Mouse (Mus musculus) neural tube, embryonic 11.5 days (tissue): ENCODE data around the gene Odc1. TPM values are rescaled to one million over a fixed set of nuclear protein-coding genes. Genes with fewer than 3 reads are reported as not detected.
A peak's percentile ranks its signal among the peaks of the same experiment; 100 is the strongest.

Experiments
- ATAC-seq: fragments of 200-750 bp; cut with Nextera tagmentation; 2 replicates; pipeline ENCODE4 v1.8.0; 2017; ENCODE audit warnings: moderate number of reproducible peaks, mild to moderate bottlenecking, moderate TSS enrichment, moderate library complexity; ENCODE audit not compliant: insufficient read depth, low FRiP score, low TSS enrichment
- DNase-seq: peaks from one replicate; pipeline ENCODE4 v3.0.0-alpha.2; 2015; ENCODE audit warnings: low spot score
- H3K27ac ChIP-seq: fragments of 300-500 bp; sonication (generic); 2 replicates; pipeline ENCODE4 v1.5.1; 2014; ENCODE audit warnings: low read depth, mild to moderate bottlenecking, low read length
- H3K27me3 ChIP-seq: fragments of 300-500 bp; sonication (generic); 2 replicates; pipeline ENCODE4 v1.6.1; 2014; ENCODE audit warnings: mild to moderate bottlenecking, low read length, mixed read lengths; ENCODE audit not compliant: control insufficient read depth, insufficient read depth
- H3K36me3 ChIP-seq: fragments of 300-500 bp; sonication (generic); 2 replicates; pipeline ENCODE4 v1.6.1; 2014; ENCODE audit warnings: mild to moderate bottlenecking, low read length, moderate library complexity, mixed read lengths; ENCODE audit not compliant: control insufficient read depth, insufficient read depth
- H3K4me1 ChIP-seq: fragments of 300-500 bp; sonication (generic); 2 replicates; pipeline ENCODE4 v1.6.1; 2014; ENCODE audit warnings: low read length, mixed read lengths; ENCODE audit not compliant: control insufficient read depth, insufficient read depth
- H3K4me2 ChIP-seq: fragments of 300-500 bp; sonication (generic); 2 replicates; pipeline ENCODE4 v1.6.1; 2014; ENCODE audit warnings: low read depth, mild to moderate bottlenecking, moderate library complexity
- H3K4me3 ChIP-seq: fragments of 300-500 bp; sonication (generic); 2 replicates; pipeline ENCODE4 v1.5.1; 2014; ENCODE audit warnings: low read depth, low read length
- H3K9ac ChIP-seq: fragments of 300-500 bp; sonication (generic); 2 replicates; pipeline ENCODE4 v1.6.1; 2014; ENCODE audit warnings: mild to moderate bottlenecking, low read length
- H3K9me3 ChIP-seq: fragments of 300-500 bp; sonication (generic); 2 replicates; pipeline ENCODE4 v1.6.1; 2016; ENCODE audit warnings: low read length; ENCODE audit not compliant: control insufficient read depth
- WGBS: fragments of 180-500 bp; shearing (Covaris S2); extraction: QIAGEN DNeasy Blood & Tissue Kit; methylation state at CpG from one replicate; pipeline ENCODE4 v1.1.7; 2014; 5-methylcytosine and 5-hydroxymethylcytosine counted together
- polyA plus RNA-seq: library from polyadenylated mRNA; unstranded; fragments of >200 nt; fragmentation: Nextera tagmentation; extraction: Ambion mirVana; gene quantifications from 2 replicates; pipeline ENCODE4 v1.2.1, GENCODE M21; 2014

The Odc1 gene
- 277 and 282 TPM in 2 replicates for polyA plus RNA-seq

DNA sequence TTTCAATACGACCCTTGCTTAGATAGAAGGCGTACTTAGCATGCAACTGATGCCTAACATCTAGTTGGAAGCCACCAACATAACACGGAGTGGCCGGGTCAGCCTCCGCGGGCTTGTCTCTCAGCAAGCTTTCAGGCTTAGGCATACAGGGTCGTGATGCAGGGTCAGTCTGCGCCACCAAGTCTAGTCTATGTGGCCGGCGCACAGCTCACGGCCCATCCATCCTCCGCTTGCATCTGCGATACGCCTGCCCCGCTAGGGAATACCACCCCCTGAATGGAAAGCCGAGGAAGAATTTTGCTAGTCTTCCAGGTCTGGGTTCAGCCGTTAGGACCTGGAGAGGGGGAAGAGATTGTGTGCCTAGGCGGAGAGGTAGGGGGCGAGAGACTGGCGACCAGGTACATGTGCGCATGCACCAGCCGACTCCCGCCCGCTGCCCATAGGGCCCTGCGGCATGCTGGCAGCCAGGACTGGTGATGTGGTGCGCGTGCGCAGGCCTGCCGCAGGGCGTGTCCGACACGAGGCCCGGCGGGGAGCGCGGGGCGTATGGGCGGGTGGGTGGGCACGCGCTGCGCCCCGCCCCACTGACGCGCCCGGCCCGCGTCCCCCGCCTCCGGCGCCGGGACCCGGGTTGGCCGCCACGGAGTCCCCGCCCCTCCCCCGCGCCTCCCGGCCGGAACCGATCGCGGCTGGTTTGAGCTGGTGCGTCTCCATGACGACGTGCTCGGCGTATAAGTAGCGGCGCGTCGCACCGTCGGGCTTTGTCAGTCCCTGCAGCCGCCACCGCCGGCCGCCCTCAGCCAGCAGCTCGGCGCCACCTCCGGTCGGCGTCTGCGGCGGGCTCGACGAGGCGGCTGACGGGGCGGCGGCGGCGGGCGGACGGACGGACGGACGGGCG lies at the start of gene Odc1:
Gene Odc1 (plus strand): TSS at position 586 of the 898 bp plus-strand sequence.
- WGBS = under 1% methylated on average over 96 of the region's 98 CpGs
- Histone ChIP-seq H3K27me3 (no peaks in the 10 kb centered on the region), H3K4me2 (peak within 1 kb of the TSS; percentile 70), H3K4me1 (peaks cover 10% of the 10 kb centered on the region), H3K27ac (peak within 1 kb of the TSS; percentile 92), H3K9ac (peak within 1 kb of the TSS; percentile 96), H3K9me3 (peaks cover 3% of the 10 kb centered on the region; the same call in 1 of the 2 replicates), H3K4me3 (peak within 1 kb of the TSS; percentile 82), H3K36me3 (peaks cover 4% of the 10 kb centered on the region)
- ATAC-seq (peak; percentile 97), DNase-seq (peak; percentile 98)

DNA sequence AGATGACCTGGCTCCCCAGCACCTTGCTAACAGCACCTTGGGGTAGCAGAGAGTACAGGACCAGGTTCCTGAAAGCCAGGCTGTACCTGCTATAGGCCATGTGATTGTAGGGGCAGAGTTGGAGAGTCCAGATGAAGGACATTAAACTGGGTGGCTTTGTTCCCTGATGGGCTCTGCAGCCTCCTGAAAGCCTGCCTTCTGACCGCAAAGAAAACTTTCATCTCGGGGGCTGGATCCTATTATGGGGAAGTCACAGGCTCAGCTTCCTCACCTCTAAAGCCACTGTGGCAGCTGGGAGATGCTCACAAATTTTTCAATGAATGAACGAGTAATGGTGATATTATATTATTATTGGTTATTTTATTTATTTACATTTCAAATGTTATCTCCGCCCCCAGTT lies 49.8 kb upstream of the Odc1 start:
- Histone ChIP-seq H3K27ac (no peak overlapping the region), H3K27me3 (no peaks in the 10 kb centered on the region), H3K9ac (no peak overlapping the region), H3K36me3 (no peaks in the 10 kb centered on the region), H3K4me1 (no peaks in the 10 kb centered on the region), H3K9me3 (no peaks in the 10 kb centered on the region), H3K4me3 (no peak overlapping the region), H3K4me2 (no peak overlapping the region)
- ATAC-seq (no peak), DNase-seq (no peak)
- WGBS = 62% methylated on average over 4 of the region's 4 CpGs

DNA sequence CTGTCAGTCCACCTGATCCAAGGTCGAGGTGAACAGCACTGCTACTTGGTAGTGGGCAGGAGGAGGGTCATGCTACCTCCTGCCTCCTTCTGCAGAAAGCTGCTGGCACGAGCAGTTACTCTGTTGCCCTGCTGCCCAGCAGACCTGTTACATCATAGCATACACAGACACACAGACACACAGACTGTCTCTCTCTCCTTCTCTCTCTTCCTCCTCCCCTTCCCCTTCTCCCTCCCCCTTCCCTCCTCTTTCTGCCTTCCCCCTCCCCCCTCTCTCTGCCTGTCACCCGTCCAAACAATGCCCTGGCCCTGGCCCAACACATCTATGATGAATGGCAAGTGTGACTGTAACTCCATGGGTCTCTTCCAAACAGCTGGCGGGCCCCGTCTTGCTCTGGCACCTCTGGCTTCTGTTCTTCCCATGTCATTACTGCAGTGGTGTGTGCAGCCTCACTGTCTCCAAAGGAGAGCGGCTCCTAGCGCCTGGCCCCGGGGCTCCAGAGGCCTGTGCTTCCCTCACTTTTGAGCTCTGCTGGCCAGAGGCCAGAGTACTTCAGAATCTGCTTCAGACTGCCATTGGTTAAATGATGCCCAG lies 48.6 kb upstream of the Odc1 start:
- Histone ChIP-seq H3K9ac (no peak overlapping the region), H3K27ac (no peak overlapping the region), H3K36me3 (no peaks in the 10 kb centered on the region), H3K4me3 (no peak overlapping the region), H3K9me3 (no peaks in the 10 kb centered on the region), H3K4me1 (no peaks in the 10 kb centered on the region), H3K4me2 (no peak overlapping the region), H3K27me3 (no peaks in the 10 kb centered on the region)
- 25% methylated on average over 8 of the region's 8 CpGs for WGBS
- DNase-seq = peak; percentile 25
- ATAC-seq = no peak

DNA sequence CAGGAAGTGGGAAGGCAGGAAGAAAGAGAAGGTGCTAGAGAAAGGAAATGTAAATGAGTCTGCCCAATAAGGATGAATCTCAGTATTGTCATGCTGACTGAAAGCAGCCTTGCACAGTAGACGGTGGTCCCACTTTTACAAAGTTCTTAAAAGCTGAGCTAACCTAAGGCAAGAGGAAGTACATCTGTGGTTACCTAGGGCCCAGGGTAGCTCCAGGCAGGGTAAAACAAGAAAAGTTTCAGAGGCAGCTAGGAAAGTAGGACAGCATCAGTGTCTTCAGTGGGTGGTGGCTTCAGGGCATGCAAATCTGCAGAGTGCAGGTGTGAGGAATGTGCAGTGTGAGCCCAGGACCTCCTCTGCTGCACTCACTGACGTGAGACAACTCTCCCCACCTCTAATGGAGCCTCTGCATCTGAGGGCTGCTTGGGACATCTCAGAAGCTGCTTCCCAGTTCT lies 38.9 kb upstream of the Odc1 start:
- no peaks in the 10 kb centered on the region for H3K27me3 ChIP-seq
- no peak for ATAC-seq
- no peak overlapping the region for H3K4me2 ChIP-seq
- DNase-seq = no peak
- no peaks in the 10 kb centered on the region for H3K4me1 ChIP-seq
- no peak overlapping the region for H3K9ac ChIP-seq
- no peaks in the 10 kb centered on the region for H3K9me3 ChIP-seq
- H3K27ac ChIP-seq = no peak overlapping the region
- H3K4me3 ChIP-seq = no peak overlapping the region
- H3K36me3 ChIP-seq = no peaks in the 10 kb centered on the region
- 34% methylated on average over 2 of the region's 2 CpGs for WGBS

DNA sequence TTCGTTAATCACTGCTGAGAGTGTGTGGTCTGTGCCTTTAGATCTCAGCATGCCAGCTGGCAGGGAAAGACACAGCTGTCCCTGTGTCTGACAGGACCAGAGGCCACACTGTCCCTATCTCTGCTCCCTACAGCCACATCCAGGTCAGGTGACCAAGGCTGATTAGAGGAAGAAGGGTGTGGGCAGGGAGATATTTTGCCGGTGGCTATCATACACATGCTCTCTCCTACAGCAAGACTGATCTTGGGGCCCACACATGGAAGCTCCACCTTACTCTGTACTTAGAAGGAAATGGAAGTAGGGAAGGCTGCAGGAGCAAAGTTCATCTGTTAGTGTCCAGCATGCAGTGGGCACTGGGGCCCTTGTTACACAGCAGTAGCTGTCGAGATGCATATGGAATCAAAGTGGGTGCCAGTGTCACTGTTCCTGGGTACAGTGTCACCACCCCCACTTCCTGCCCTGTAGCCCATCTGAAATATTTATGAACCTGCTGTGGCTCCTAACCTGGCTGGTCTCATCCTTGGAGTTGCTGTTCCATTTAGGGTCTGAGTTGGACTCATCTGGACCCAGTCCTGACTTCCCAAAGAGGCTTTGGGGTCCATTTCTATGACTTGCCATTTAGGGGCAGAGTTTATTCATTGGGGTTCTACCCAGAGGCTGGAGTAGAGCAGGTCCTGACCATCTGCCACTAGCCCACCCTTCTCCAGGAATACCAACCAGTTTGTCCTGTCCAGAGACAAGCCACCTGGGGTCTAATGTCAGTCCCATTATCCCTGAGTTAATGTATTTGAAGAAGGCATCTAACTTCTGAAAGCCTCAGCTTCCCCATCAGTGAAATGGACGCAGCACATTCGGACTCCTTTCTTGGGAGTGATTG lies 38.2 kb upstream of the Odc1 start:
- no peak overlapping the region for H3K4me3 ChIP-seq
- no peak overlapping the region for H3K27ac ChIP-seq
- H3K4me2 ChIP-seq = no peak overlapping the region
- H3K4me1 ChIP-seq = no peaks in the 10 kb centered on the region
- no peaks in the 10 kb centered on the region for H3K9me3 ChIP-seq
- no peaks in the 10 kb centered on the region for H3K36me3 ChIP-seq
- no peaks in the 10 kb centered on the region for H3K27me3 ChIP-seq
- no peak for DNase-seq
- ATAC-seq = no peak
- H3K9ac ChIP-seq = no peak overlapping the region
- 63% methylated on average over 5 of the region's 5 CpGs for WGBS

DNA sequence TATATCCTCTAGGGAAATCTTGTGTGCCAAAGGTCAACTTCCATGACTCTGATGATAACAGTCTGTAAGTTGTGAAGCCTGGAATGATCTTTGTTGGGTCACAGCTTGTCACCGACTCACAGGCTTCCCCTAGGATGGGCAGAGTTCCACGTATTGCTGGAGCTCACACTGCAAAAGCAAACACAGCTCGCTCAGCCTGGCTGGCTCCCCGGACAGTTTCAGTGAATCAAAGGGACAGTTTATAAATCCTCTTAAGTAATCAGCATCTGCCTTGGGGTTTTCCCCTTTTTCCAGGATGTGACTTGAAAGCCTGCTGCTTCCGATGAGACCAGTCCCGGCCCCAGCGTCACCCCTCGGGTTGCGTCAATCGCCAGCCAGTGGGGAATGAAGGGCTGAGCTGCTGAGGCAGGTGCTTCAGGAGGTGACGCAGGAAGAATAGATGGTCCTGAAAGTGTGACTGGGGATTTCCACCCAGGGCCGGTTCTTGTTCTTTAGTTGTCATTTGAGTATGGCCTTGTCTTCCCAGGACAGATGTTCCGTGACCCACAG lies 37.5 kb upstream of the Odc1 start:
- H3K27me3 ChIP-seq = no peaks in the 10 kb centered on the region
- no peaks in the 10 kb centered on the region for H3K9me3 ChIP-seq
- H3K9ac ChIP-seq = no peak overlapping the region
- ATAC-seq = no peak
- H3K27ac ChIP-seq = no peak overlapping the region
- DNase-seq = no peak
- no peaks in the 10 kb centered on the region for H3K36me3 ChIP-seq
- H3K4me2 ChIP-seq = no peak overlapping the region
- 61% methylated on average over 13 of the region's 13 CpGs for WGBS
- no peak overlapping the region for H3K4me3 ChIP-seq
- H3K4me1 ChIP-seq = no peaks in the 10 kb centered on the region

DNA sequence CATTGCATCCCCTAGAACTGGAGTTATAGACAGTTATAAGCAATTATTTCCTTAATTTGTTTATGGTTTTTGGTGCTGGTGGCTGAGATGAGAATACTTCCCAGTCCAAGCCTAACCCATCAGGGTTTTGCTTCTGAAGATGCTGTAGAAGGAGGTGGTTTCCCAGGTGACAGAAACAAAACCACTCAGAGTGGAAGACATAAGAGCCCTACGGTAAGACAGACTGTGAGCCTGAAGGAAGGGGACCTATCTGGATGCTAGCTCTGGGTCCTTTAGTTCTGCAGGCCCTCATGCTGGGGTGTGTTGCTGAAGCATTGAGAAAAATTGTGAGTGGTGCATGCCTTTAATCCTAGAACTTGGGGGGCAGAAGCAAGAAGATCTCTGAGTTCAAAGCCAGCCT lies 35.3 kb upstream of the Odc1 start:
- Histone ChIP-seq H3K9me3 (no peaks in the 10 kb centered on the region), H3K36me3 (no peaks in the 10 kb centered on the region), H3K27me3 (no peaks in the 10 kb centered on the region), H3K4me3 (no peak overlapping the region), H3K27ac (no peak overlapping the region), H3K4me2 (no peak overlapping the region), H3K9ac (no peak overlapping the region), H3K4me1 (no peaks in the 10 kb centered on the region)
- ATAC-seq (no peak), DNase-seq (no peak)
- WGBS = 88% methylated on average over 1 of the region's 1 CpGs

DNA sequence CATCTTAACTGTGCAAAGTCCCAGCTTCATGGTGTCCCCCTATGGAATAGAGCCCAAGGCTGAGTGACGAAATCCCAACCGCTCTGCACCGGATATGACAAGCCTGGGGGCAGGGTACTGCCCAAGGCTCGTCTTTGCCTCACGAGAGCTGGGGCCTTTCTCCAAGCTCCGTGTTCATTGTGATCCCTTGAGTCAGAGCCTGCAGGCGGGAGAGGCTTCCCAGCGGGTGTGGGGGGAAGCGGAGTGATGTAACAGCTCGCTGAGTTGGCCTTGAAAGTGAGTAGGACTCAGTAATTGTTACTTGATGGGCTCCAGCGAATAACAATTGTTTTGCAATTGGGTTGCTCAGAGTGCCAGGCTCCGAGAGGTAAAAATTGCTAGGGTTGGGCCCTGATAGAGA lies 34.4 kb upstream of the Odc1 start:
- DNase-seq = peak; percentile 21
- 55% methylated on average over 12 of the region's 12 CpGs for WGBS
- H3K9me3 ChIP-seq = no peaks in the 10 kb centered on the region

More for the DNA sequence above, 34.4 kb upstream of the Odc1 start:
- Histone ChIP-seq H3K27me3 (no peaks in the 10 kb centered on the region), H3K4me2 (no peak overlapping the region), H3K9ac (no peak overlapping the region), H3K4me3 (no peak overlapping the region), H3K27ac (no peak overlapping the region), H3K36me3 (no peaks in the 10 kb centered on the region), H3K4me1 (no peaks in the 10 kb centered on the region)
- no peak for ATAC-seq
